Mouse (Mus musculus): ENCODE data around the gene Gm10160. TPM values are rescaled to one million over a fixed set of nuclear protein-coding genes. Genes with fewer than 3 reads are reported as not detected.

The Gm10160 gene
- polyA plus RNA-seq, 2 experiments = not detected

DNA sequence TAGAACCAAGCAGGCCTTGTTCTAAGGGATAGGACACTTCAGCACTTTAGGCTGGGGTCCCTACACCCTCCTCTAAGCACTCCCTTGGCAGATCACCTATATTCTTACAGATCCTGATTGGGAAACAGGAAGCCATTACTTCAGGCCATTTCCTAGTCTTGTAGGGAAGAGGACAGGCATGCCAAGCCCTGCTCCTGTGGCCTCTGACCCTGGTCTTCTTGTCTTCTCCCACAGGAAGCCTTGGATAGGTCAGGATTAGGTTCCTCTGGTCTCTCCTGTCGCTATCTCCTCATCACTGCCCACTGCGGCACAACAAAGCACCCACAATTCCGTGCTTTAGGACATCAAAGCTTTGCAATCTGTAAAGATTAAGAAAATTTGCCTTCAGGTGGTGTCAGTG lies 3.9 kb downstream of the Gm10160 start:
- Histone ChIP-seq H3K4me1 (replicated peaks; ENCODE audit: control insufficient read depth in 2 of 2, insufficient read depth in 2 of 2, low read length in 1 of 2) (peaks cover 0 to 11% of the 10 kb centered on the region in 2 experiments; a peak in 1 of 4 replicates), H3K36me3 (replicated peaks; ENCODE audit: control insufficient read depth, insufficient read depth, low read depth) (no peaks in the 10 kb centered on the region), H3K27me3 (ENCODE audit: control insufficient read depth, insufficient read depth, low read length) (no peaks in the 10 kb centered on the region; the same call in none of the 2 replicates), H3K4me2 (ENCODE audit: low read depth) (no peak overlapping the region), H3K9ac (replicated peaks) (no peak overlapping the region), H3K4me3 (ENCODE audit: insufficient read depth in 1 of 2, low read depth in 2 of 2, low read length in 2 of 2) (no peak overlapping the region), H3K9me3 (ENCODE audit: control insufficient read depth, low read length) (no peaks in the 10 kb centered on the region), H3K27ac (no peak overlapping the region)
- ATAC-seq (ENCODE audit: insufficient read depth) (no peak), DNase-seq (ENCODE audit: low read depth in 3 of 3, low spot score in 3 of 3) (no peak)
- 51% methylated on average over 3 of the region's 3 CpGs for whole genome bisulfite sequencing (ENCODE audit: insufficient replicate concordance)
- TF ChIP-seq CTCF (IDR thresholded peaks at IDR 0.05; ENCODE audit: low read depth) = no peak
- TF ChIP-seq EP300 (IDR thresholded peaks at IDR 0.05; ENCODE audit: low read depth) = no peak

- TF ChIP-seq CTCF (IDR thresholded peaks at IDR 0.05; ENCODE audit: low read depth) (no peak), EP300 (IDR thresholded peaks at IDR 0.05; ENCODE audit: low read depth) (no peak)
- Histone ChIP-seq H3K9ac (replicated peaks) (no peak overlapping the region), H3K4me1 (replicated peaks; ENCODE audit: control insufficient read depth in 2 of 2, insufficient read depth in 2 of 2, low read length in 1 of 2) (peaks cover 0 to 14% of the 10 kb centered on the region in 2 experiments; a peak in 1 of 4 replicates), H3K9me3 (ENCODE audit: control insufficient read depth, low read length) (no peaks in the 10 kb centered on the region), H3K4me3 (ENCODE audit: insufficient read depth in 1 of 2, low read depth in 2 of 2, low read length in 2 of 2) (no peak overlapping the region), H3K27me3 (ENCODE audit: control insufficient read depth, insufficient read depth, low read length) (no peaks in the 10 kb centered on the region; the same call in none of the 2 replicates), H3K27ac (no peak overlapping the region), H3K4me2 (ENCODE audit: low read depth) (no peak overlapping the region), H3K36me3 (replicated peaks; ENCODE audit: control insufficient read depth, insufficient read depth, low read depth) (no peaks in the 10 kb centered on the region)
- ATAC-seq (ENCODE audit: insufficient read depth) (no peak), DNase-seq (ENCODE audit: low read depth in 3 of 3, low spot score in 3 of 3) (no peak)
- WGBS (ENCODE audit: insufficient replicate concordance) = 65% methylated on average over 6 of the region's 6 CpGs
Measured at GRCm38 (mm10) chr7:81850171-81850570, 5.4 kb downstream of the Gm10160 start.

- ATAC-seq (ENCODE audit: insufficient read depth) (no peak), DNase-seq (ENCODE audit: low read depth in 3 of 3, low spot score in 3 of 3) (no peak)
- Histone ChIP-seq H3K27ac (no peak overlapping the region), H3K9me3 (ENCODE audit: control insufficient read depth, low read length) (no peaks in the 10 kb centered on the region), H3K36me3 (replicated peaks; ENCODE audit: control insufficient read depth, insufficient read depth, low read depth) (no peaks in the 10 kb centered on the region), H3K9ac (replicated peaks) (no peak overlapping the region), H3K4me2 (ENCODE audit: low read depth) (no peak overlapping the region), H3K4me3 (ENCODE audit: insufficient read depth in 1 of 2, low read depth in 2 of 2, low read length in 2 of 2) (no peak overlapping the region), H3K27me3 (ENCODE audit: control insufficient read depth, insufficient read depth, low read length) (no peaks in the 10 kb centered on the region; the same call in none of the 2 replicates), H3K4me1 (replicated peaks; ENCODE audit: control insufficient read depth in 2 of 2, insufficient read depth in 2 of 2, low read length in 1 of 2) (peaks cover 0 to 9% of the 10 kb centered on the region in 2 experiments; a peak in 1 of 4 replicates)
- TF ChIP-seq CTCF (IDR thresholded peaks at IDR 0.05; ENCODE audit: low read depth) (0 out of 2 replicates have a peak, but pooled peaks have one; percentile 9), EP300 (IDR thresholded peaks at IDR 0.05; ENCODE audit: low read depth) (no peak)
- WGBS (ENCODE audit: insufficient replicate concordance) = 37% methylated on average over 7 of the region's 7 CpGs
Measured at GRCm38 (mm10) chr7:81849633-81850032, 6.0 kb downstream of the Gm10160 start.

DNA sequence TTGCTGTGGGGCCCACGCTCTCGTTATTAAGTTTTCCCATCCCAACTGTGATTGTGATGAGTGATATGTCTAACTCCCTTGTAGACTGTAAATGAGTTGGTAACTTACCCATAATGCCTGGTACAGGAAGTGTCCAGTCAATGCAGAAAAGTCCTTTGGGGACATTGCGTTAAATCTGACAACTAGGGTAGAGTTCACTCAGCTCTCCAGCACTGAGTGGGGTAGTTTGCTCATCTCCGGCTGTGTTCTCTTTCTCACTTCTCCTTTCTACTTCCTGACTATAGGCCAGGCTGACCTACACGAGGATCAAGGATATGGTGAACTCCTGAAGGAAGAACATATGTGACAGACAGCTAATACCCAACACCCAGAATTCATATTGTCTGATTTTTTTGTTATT lies 6.4 kb downstream of the Gm10160 start:
- Histone ChIP-seq H3K36me3 (replicated peaks; ENCODE audit: control insufficient read depth, insufficient read depth, low read depth) (no peaks in the 10 kb centered on the region), H3K9ac (replicated peaks) (no peak overlapping the region), H3K9me3 (ENCODE audit: control insufficient read depth, low read length) (no peaks in the 10 kb centered on the region), H3K4me1 (replicated peaks; ENCODE audit: control insufficient read depth in 2 of 2, insufficient read depth in 2 of 2, low read length in 1 of 2) (peaks cover 0 to 8% of the 10 kb centered on the region in 2 experiments; a peak in 1 of 4 replicates), H3K27ac (no peak overlapping the region), H3K4me2 (ENCODE audit: low read depth) (no peak overlapping the region), H3K27me3 (ENCODE audit: control insufficient read depth, insufficient read depth, low read length) (no peaks in the 10 kb centered on the region; the same call in none of the 2 replicates), H3K4me3 (ENCODE audit: insufficient read depth in 1 of 2, low read depth in 2 of 2, low read length in 2 of 2) (no peak overlapping the region)
- no peak for DNase-seq (ENCODE audit: low read depth in 3 of 3, low spot score in 3 of 3)
- ATAC-seq (ENCODE audit: insufficient read depth) = no peak
- TF ChIP-seq CTCF (IDR thresholded peaks at IDR 0.05; ENCODE audit: low read depth) (no peak), EP300 (IDR thresholded peaks at IDR 0.05; ENCODE audit: low read depth) (no peak)
- WGBS (ENCODE audit: insufficient replicate concordance) = 37% methylated on average over 5 of the region's 5 CpGs

GRCm38 (mm10) chr7:81847777-81848176 lies 7.8 kb downstream of the Gm10160 start:
- WGBS (ENCODE audit: insufficient replicate concordance) = 82% methylated on average over 4 of the region's 4 CpGs
- Histone ChIP-seq H3K27ac (no peak overlapping the region), H3K9ac (replicated peaks) (no peak overlapping the region), H3K4me2 (ENCODE audit: low read depth) (no peak overlapping the region), H3K27me3 (ENCODE audit: control insufficient read depth, insufficient read depth, low read length) (no peaks in the 10 kb centered on the region; the same call in none of the 2 replicates), H3K4me1 (replicated peaks; ENCODE audit: control insufficient read depth in 2 of 2, insufficient read depth in 2 of 2, low read length in 1 of 2) (peaks cover 0 to 10% of the 10 kb centered on the region in 2 experiments; a peak in 1 of 4 replicates), H3K9me3 (ENCODE audit: control insufficient read depth, low read length) (no peaks in the 10 kb centered on the region), H3K4me3 (ENCODE audit: insufficient read depth in 1 of 2, low read depth in 2 of 2, low read length in 2 of 2) (no peak overlapping the region), H3K36me3 (replicated peaks; ENCODE audit: control insufficient read depth, insufficient read depth, low read depth) (no peaks in the 10 kb centered on the region)
- TF ChIP-seq CTCF (IDR thresholded peaks at IDR 0.05; ENCODE audit: low read depth) (no peak), EP300 (IDR thresholded peaks at IDR 0.05; ENCODE audit: low read depth) (no peak)
- DNase-seq (ENCODE audit: low read depth in 3 of 3, low spot score in 3 of 3) (no peak), ATAC-seq (ENCODE audit: insufficient read depth) (no peak)

Data from liver, embryonic 14.5 days (tissue).